Comparison of ENCODE assay signal across 8 mouse cellular contexts in the genomic region with DNA sequence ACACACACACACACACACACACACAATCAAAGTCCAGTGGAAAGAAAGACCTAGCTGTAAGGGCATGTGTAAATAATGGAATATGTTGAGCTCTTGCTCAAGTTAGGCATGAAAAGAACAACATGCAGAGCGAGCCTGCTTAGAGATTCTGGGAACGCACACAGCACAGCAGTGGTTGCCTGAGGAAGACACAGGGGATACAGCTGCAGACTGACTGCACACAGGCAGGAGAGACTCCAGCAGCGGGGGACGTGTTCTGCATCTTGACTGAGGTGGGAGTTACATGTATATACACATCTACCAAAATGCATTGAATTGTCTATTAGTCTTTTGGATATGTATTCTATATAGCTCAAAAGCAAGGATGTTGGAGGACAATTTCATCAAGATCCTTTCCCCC. TPM values are rescaled to one million over a fixed set of nuclear protein-coding genes. Genes with fewer than 3 reads are reported as not detected.
DNase-seq lines count a peak whose midpoint lies in the region; ATAC-seq lines count a peak whose summit lies in the region.

No protein-coding gene starts in this region.

- ATAC-seq in embryonic facial prominence, embryonic 12.5 days (ENCODE audit: insufficient number of reproducible peaks, insufficient read depth, low FRiP score, low TSS enrichment): peak; percentile 64; the same call in 1 of the 2 replicates
- ATAC-seq in forebrain, embryonic 12.5 days (ENCODE audit: low FRiP score): peak; percentile 80; the same call in 1 of the 2 replicates
- peak; percentile 54; the same call in 1 of the 2 replicates for ATAC-seq in midbrain, embryonic 11.5 days (ENCODE audit: low FRiP score)

- DNase-seq in embryonic facial prominence, embryonic 10.5 days (ENCODE audit: low spot score): no peak
- peak; percentile 6 to 9 for DNase-seq in left cerebral cortex, postnatal 25 days (ENCODE audit: low spot score in 2 of 2)
- DNase-seq in left cerebral cortex, adult 8-10 months (ENCODE audit: low spot score in 2 of 2): no peak
- no peak for DNase-seq in midbrain, embryonic 11.5 days (ENCODE audit: low spot score, missing footprints)
- DNase-seq in thymus, postnatal 25 days: no peak
- no peak for DNase-seq in embryo, embryonic 10 days (ENCODE audit: low spot score)

- intact Hi-C loops in left cerebral cortex, postnatal 25 days (cut with DNase I): no loop called here

- H3K9me3 ChIP-seq in embryonic facial prominence, embryonic 12.5 days: no peaks in the 10 kb centered on the region
- no peaks in the 10 kb centered on the region for H3K9me3 ChIP-seq in embryonic facial prominence, embryonic 10.5 days
- H3K9me3 ChIP-seq in forebrain, embryonic 12.5 days: no peaks in the 10 kb centered on the region
- no peaks in the 10 kb centered on the region for H3K9me3 ChIP-seq in midbrain, embryonic 11.5 days (ENCODE audit: control insufficient read depth, low read length)

- H3K36me3 ChIP-seq in embryonic facial prominence, embryonic 12.5 days: no peaks in the 10 kb centered on the region
- H3K36me3 ChIP-seq in embryonic facial prominence, embryonic 10.5 days (replicated peaks): no peaks in the 10 kb centered on the region
- H3K36me3 ChIP-seq in forebrain, embryonic 12.5 days (replicated peaks): no peaks in the 10 kb centered on the region
- no peaks in the 10 kb centered on the region for H3K36me3 ChIP-seq in midbrain, embryonic 11.5 days (ENCODE audit: control insufficient read depth, insufficient read depth, low read length)

- H3K27me3 ChIP-seq in embryonic facial prominence, embryonic 12.5 days: no peaks in the 10 kb centered on the region
- no peaks in the 10 kb centered on the region for H3K27me3 ChIP-seq in embryonic facial prominence, embryonic 10.5 days (replicated peaks; ENCODE audit: low read depth, poor library complexity, severe bottlenecking)
- H3K27me3 ChIP-seq in forebrain, embryonic 12.5 days: no peaks in the 10 kb centered on the region
- H3K27me3 ChIP-seq in midbrain, embryonic 11.5 days (ENCODE audit: control insufficient read depth, insufficient read depth, low read length): no peaks in the 10 kb centered on the region

- H3K4me1 ChIP-seq in embryonic facial prominence, embryonic 12.5 days: peaks cover 2% of the 10 kb centered on the region; the same call in 1 of the 2 replicates
- H3K4me1 ChIP-seq in embryonic facial prominence, embryonic 10.5 days: no peaks in the 10 kb centered on the region
- peaks cover 15% of the 10 kb centered on the region for H3K4me1 ChIP-seq in forebrain, embryonic 12.5 days
- no peaks in the 10 kb centered on the region for H3K4me1 ChIP-seq in midbrain, embryonic 11.5 days (ENCODE audit: control insufficient read depth, insufficient read depth, low read length)

- H3K4me2 ChIP-seq in embryonic facial prominence, embryonic 12.5 days (replicated peaks): peak overlapping the region; percentile 31; the same call in 1 of the 2 replicates
- H3K4me2 ChIP-seq in forebrain, embryonic 12.5 days: peak overlapping the region; percentile 36
- H3K4me2 ChIP-seq in midbrain, embryonic 11.5 days: no peak overlapping the region

- H3K9ac ChIP-seq in embryonic facial prominence, embryonic 12.5 days: no peak overlapping the region
- H3K9ac ChIP-seq in forebrain, embryonic 12.5 days: no peak overlapping the region
- H3K9ac ChIP-seq in midbrain, embryonic 11.5 days (ENCODE audit: low read length): peak overlapping the region; percentile 26

- WGBS in embryonic facial prominence, embryonic 12.5 days: 72% methylated on average over 4 of the region's 4 CpGs
- WGBS in embryonic facial prominence, embryonic 10.5 days: 91% methylated on average over 4 of the region's 4 CpGs
- WGBS in forebrain, embryonic 12.5 days: 59% methylated on average over 4 of the region's 4 CpGs
- WGBS in midbrain, embryonic 11.5 days: 73% methylated on average over 4 of the region's 4 CpGs

- no peak overlapping the region for H3K27ac ChIP-seq in embryonic facial prominence, embryonic 12.5 days
- H3K27ac ChIP-seq in embryonic facial prominence, embryonic 10.5 days (replicated peaks): no peak overlapping the region
- peak overlapping the region; percentile 76 for H3K27ac ChIP-seq in forebrain, embryonic 12.5 days
- no peak overlapping the region for H3K27ac ChIP-seq in midbrain, embryonic 11.5 days (ENCODE audit: low read depth, low read length)

- H3K4me3 ChIP-seq in embryonic facial prominence, embryonic 12.5 days: no peak overlapping the region
- no peak overlapping the region for H3K4me3 ChIP-seq in embryonic facial prominence, embryonic 10.5 days
- H3K4me3 ChIP-seq in forebrain, embryonic 12.5 days (replicated peaks): no peak overlapping the region
- no peak overlapping the region for H3K4me3 ChIP-seq in midbrain, embryonic 11.5 days (ENCODE audit: low read depth, low read length)

RNA-seq across cellular contexts. Expression of a gene that starts 18.1 kb away (rescaled TPM):
- 120 and 125 TPM in 2 replicates for polyA plus RNA-seq in embryonic facial prominence, embryonic 12.5 days (2016; fragmentation: Nextera tagmentation; extraction: Ambion mirVana)
- 150 and 155 TPM in 2 replicates for polyA plus RNA-seq in embryonic facial prominence, embryonic 10.5 days (2016; fragmentation: Nextera tagmentation; extraction: Ambion mirVana)
- total RNA-seq in left cerebral cortex, postnatal 25 days (2021): 10 to 100 TPM; 16.2 to 21.6 TPM
- 10 to 100 TPM; 15.9 to 18.6 (median 17.5) TPM for total RNA-seq in left cerebral cortex, adult 8-10 months (2022)
- 117 and 118 TPM in 2 replicates for polyA plus RNA-seq in forebrain, embryonic 12.5 days (2016; fragmentation: Nextera tagmentation; extraction: Ambion mirVana)
- 123 and 124 TPM in 2 replicates for polyA plus RNA-seq in midbrain, embryonic 11.5 days (2014; fragmentation: Nextera tagmentation; extraction: Ambion mirVana)

RNA-seq across cellular contexts. Expression of a gene that starts 44.0 kb away (rescaled TPM):
- 1,059 and 1,113 TPM in 2 replicates for polyA plus RNA-seq in embryonic facial prominence, embryonic 12.5 days (2016; fragmentation: Nextera tagmentation; extraction: Ambion mirVana)
- 980 and 1,001 TPM in 2 replicates for polyA plus RNA-seq in embryonic facial prominence, embryonic 10.5 days (2016; fragmentation: Nextera tagmentation; extraction: Ambion mirVana)
- total RNA-seq in left cerebral cortex, postnatal 25 days (2021): 100 to 1,000 TPM; 218 to 230 TPM
- total RNA-seq in left cerebral cortex, adult 8-10 months (2022): 100 to 1,000 TPM; 177 to 201 (median 189) TPM
- polyA plus RNA-seq in forebrain, embryonic 12.5 days (2016; fragmentation: Nextera tagmentation; extraction: Ambion mirVana): 1,255 and 1,318 TPM in 2 replicates
- 1,380 and 1,435 TPM in 2 replicates for polyA plus RNA-seq in midbrain, embryonic 11.5 days (2014; fragmentation: Nextera tagmentation; extraction: Ambion mirVana)

Comparison
In these comparisons a context has a peak if more than half of its experiments do, and no peak if none do; other contexts are left out.
1. DNase-seq: peak in left cerebral cortex, postnatal 25 days (2 of 2); none in embryonic facial prominence, embryonic 10.5 days (single experiment), left cerebral cortex, adult 8-10 months (0 of 2), midbrain, embryonic 11.5 days (single experiment), thymus, postnatal 25 days (single experiment) and embryo, embryonic 10 days (single experiment).
2. Peak in every context shown above with its lines, with median percentiles within 50 percentile points of each other: ATAC-seq.